Mouse (Mus musculus): ENCODE data around the gene Apol6.

Gene Apol6

GRCm38 (mm10) chr15:77044597-77045320 is at the start of gene Apol6:
Apol6 (plus strand) TSS chr15:77044729.
- DNase-seq (ENCODE audit: low read depth) = no peak

- DNase-seq (ENCODE audit: low read depth) = no peak
These were observed 46.5 kb upstream of the Apol6 start for GRCm38 (mm10) chr15:76998048-76998447.

DNA sequence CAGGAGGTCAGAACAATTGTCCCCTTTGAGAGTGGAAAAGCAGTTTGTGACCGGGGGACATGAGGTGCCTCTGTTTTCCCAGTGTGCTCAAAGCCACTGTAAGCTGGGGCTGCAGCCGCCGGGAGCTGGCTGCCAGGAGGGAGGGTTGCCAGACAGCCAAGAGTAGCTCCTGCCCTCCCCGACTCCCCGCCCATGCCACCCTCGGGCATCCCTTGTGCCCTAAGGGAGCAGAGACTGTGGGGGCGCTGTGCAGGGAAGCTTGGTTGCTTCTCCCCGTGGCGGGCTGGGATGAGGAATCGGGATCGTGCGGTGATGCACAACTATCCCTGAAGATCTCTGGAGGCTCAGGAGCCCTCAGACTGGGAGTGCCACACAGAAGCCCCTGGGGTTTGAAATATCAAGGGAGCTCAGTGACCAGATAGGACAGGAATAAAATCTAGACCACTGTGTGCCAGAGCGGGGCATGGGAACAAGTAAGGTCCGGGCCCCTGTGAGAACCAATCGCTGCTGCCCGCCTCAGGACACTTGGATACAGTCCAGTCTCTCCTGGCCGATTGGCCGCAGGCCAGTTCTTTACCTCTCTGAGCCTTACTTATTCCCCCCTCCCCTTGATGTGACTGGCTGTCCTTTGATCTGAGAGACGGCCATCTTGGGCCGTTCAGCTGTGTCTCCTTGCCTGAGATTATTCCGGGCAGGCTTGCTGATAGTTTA is 45.5 kb upstream of the Apol6 start:
- DNase-seq (ENCODE audit: low read depth) = no peak

DNA sequence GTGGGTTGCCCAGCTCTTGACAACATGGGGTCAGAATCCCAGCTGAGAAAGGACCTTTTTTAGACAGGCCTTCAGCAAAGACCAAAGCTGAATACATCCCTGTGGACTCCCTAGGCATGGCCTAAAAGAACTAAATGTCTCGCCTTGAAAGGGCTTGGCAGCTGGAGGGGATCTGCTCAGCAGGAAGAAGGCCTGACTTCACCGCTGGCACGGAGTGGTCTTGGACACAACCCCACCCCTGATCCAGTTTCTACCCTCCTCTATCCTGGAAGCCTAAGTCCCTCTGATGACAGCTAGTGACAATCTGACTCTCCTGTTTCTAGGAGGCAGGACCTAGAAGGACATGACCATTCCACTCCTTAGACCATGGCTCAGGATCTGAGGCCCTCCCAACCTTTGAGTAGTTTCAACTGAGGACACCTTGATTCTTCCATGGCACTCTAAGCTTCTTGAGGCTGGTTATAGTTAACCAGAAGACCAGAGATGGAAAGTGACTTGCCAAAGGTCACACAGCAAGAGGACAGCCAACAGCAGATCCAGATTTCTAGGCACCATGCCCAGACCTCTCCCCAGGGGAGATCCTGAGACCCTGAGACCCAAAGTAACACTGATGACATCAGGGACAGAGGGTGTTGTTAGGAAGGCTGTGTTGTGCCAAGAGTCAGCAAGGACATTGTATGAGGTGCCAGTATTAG is 41.2 kb upstream of the Apol6 start:
- no peak for DNase-seq (ENCODE audit: low read depth)

DNA sequence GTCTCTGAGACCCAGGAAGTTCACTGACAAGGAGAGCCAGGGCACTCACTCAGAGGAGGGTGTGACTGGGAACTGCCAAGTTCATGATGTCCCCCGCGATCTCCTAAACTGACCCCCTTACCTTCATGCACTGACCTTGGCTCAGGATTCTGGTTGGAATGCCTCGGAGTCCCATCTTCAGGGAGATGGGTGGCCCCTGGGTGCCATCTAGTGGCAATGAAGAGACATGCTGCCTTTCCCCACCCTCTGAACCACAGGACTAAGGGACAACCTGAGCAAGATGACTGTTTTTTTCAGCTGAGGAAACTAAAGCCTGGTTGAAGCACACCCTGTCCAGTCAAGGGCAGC is 40.7 kb upstream of the Apol6 start:
- DNase-seq (ENCODE audit: low read depth) = peak; percentile 25

GRCm38 (mm10) chr15:77008851-77009250 is 35.7 kb upstream of the Apol6 start:
- no peak for DNase-seq (ENCODE audit: low read depth)

DNA sequence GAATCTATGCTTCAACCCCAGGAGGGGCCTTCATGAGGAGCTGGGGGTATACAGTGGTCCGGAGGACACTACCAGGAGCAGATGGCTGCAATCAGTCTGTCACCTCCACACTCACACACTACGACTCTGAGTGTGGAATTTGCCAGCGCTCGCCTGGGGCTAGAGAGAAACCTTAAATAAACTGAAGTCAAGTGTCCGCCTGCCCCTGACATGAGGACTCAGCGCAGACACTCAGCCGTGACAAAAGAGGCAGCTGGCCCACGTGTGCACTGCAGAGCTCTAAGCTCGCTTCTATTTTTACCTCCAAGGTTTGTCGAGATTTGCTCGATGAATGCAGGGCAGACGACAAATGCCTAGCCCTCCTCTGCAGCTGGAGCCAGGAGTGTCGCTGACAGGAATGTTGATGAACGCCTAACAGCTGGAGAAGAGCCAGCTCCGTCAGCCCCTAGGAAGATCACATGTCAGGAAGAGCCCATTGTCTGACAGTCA is 30.7 kb upstream of the Apol6 start:
- DNase-seq (ENCODE audit: low read depth) = no peak

DNA sequence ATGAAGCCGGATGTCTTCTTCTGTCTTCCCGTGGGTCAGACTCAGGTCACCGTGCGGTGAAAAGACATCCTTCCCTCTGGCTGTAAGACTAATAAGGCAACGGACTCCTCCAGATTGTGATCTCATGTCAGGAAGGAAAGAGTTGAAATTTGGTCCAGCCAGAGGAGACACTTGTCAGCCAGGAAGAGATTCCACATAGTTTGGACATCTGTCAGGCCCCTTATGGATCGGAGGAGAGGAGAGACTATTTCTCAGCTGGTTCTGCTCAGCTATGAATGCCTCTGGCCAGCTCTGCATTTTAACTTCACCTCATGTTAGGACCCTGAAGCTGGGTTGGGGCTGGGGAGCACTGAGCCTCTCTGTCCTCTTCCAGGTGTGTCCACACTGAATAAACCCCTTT is 30.1 kb upstream of the Apol6 start:
- DNase-seq (ENCODE audit: low read depth) = no peak

- no peak for DNase-seq (ENCODE audit: low read depth)
These were observed 29.5 kb upstream of the Apol6 start for GRCm38 (mm10) chr15:77014985-77015384.

DNA sequence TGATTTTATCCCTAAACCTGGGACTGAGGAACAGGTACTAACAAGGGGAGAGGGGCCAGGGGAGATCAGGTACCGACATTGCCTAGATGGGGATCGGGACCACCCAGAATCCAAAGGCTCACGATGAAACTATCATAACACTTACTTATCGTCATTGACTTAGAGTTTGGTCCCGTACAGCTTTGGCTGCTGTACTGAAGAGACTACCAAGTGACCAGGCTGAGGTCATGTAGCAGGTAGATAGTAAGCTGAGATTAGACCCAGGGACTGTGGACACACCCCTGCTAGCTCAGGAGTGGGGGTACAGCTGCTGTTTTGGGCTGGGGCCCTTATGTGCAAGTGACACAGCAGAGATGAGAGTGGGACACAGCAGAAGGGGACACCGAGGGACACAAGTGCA is 28.0 kb upstream of the Apol6 start:
- DNase-seq (ENCODE audit: low read depth) = no peak

- DNase-seq (ENCODE audit: low read depth) = no peak
These were observed 26.6 kb upstream of the Apol6 start for GRCm38 (mm10) chr15:77017897-77018296.

- DNase-seq (ENCODE audit: low read depth) = no peak
These were observed 25.7 kb upstream of the Apol6 start for GRCm38 (mm10) chr15:77018740-77019340.

DNA sequence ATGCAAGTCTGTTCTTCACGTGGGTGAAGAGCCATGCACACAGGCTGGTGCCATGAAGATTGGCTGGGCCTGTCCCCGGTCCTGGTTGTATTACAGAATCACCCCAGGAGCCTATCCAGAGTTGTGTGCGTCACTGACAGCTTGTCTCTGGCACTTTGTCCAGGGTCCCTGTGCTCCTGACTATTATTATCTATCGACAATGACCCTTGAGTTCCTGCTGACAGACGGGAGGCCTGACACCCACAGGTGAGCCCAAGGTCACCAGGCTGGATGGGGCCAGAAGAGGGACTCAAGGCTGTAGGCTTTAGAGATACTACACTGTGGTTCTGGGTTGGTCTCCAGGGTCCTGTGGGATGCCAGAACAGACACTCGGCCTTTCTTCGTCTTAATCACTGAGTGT is 25.0 kb upstream of the Apol6 start:
- DNase-seq (ENCODE audit: low read depth) = no peak

- no peak for DNase-seq (ENCODE audit: low read depth)
These were observed 24.4 kb upstream of the Apol6 start for GRCm38 (mm10) chr15:77020136-77020535.

DNA sequence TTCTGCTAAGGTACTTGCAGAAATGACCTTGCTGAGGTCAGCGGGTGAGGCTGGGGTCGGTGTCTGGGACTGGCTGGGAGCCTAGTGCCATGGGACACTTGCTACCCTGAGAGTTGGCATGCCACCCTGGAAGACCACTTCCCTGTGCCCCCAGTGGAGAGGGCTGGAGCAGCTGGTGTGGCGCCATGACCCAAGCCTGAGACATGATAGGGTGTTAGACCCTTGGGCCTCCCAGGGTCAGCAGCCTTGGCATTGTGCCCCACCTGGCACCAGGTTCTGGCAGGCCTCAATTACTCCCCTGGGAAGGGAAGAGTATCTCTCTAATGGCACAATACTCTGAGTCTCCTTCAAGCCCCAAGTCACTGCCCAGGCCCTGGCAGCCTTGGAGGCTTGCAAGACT is 23.5 kb upstream of the Apol6 start:
- no peak for DNase-seq (ENCODE audit: low read depth)

GRCm38 (mm10) chr15:77021851-77022250 is 22.7 kb upstream of the Apol6 start:
- DNase-seq (ENCODE audit: low read depth) = no peak

DNA sequence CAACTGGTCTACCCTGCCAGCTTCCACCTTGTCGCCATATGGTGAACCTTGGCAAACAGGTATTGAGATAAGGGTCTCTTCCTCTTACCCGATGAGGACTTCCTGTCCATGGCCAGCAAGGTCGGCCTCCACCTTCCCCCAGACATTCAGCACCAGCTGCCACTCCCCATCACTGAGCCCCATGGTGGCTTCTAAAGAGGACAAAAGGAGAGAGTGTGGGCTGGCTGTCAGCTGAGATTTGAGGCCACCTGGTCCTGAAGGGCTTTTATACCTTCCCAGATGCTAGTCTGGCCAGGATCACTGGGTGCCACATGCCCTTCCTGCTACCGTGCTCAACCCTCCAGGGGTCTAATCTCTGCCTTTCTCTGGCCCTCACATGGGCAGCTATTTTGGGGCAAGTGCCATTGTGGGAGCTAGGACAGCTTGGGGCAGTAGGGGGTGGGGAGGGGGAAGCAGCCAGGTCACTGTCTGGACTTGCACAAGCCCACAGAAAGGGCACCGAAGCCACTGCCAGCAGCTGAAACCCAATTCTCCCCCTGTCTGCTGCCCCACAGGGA is 22.1 kb upstream of the Apol6 start:
- no peak for DNase-seq (ENCODE audit: low read depth)

GRCm38 (mm10) chr15:77025884-77026583 is 18.5 kb upstream of the Apol6 start:
- DNase-seq (ENCODE audit: low read depth) = no peak

DNA sequence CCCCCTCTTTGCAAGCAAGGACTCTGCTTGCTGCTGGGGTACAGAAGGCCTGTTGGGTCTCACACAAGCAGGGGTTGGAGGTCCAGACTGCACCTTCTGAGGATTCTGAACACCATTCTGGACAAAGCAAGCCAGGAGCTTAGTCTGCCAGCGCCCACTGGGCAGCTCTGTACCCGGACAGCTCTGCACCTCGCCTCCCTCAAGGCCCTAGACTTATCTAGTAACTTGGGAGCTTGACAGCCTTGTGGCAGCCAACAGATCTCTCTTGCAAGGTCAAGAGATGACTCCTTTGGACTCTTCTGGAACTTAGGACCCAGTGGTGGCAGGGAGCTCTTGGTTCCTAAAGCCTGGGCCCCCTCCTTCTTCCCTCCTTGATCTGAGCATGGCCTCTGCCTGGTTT is 17.4 kb upstream of the Apol6 start:
- no peak for DNase-seq (ENCODE audit: low read depth)

DNA sequence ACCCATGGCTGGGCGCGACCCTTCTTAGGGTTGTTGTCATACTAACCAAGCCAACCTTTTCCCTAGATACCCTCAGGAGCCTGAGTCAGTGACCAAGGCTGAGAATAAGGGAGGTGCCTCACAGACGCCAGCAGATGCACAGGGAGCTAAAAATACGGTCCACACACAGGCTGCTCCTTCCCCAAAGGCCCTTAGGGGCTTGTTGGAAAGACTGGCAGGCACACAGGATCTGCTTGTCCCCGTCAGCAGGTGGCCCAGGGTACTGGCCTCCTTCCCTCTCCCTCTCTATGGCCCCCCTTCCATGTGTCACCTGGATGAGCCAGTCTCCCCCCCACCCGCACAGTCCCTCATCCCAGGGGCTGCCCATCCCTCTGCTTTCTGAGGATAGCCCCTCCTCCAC is 16.9 kb upstream of the Apol6 start:
- DNase-seq (ENCODE audit: low read depth) = no peak

DNA sequence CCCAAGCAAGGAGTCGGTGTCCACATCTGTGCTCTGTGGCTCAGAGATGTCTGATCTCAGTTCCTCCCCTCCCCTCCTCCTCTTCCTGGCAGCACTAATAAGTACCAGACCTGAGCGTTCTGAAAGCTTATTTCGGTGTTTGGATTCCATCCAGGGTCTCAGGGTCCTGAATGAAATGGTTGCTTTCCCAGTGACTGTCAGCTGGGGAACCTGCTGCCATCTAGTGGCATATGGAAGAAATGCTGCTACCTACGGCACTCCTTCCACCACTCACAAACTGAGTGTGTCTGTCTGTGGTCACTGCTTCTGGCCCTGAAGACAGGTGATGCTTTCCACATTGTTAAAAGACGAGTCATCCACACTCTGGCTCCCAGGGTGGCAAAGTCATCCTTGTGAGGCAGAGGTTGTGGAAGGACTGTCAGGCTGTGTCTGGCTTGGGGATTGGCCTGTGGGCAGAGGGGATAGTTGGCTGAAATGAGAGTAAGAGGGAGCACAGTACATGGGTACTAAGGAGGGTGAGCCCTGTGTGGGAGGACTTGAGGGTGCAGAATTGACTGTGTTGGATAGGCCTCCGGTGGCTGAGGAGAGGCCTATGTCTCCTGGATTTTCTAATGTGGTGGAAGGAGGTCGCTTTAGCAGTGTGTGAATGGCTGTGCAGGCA is 15.1 kb upstream of the Apol6 start:
- DNase-seq (ENCODE audit: low read depth) = peak; percentile 52

Data from induced T-regulatory cell, adult 2 months (primary cell).